Mouse (Mus musculus): ENCODE results near the gene Sh3gl1. TPM values are rescaled to one million over a fixed set of nuclear protein-coding genes. Genes with fewer than 3 reads are reported as not detected.
A peak's percentile ranks its signal among the peaks of the same experiment; 100 is the strongest.

Sh3gl1 gene
- total RNA-seq, 2 experiments from 2014 or later = 7.7 to 7.9 TPM

DNA sequence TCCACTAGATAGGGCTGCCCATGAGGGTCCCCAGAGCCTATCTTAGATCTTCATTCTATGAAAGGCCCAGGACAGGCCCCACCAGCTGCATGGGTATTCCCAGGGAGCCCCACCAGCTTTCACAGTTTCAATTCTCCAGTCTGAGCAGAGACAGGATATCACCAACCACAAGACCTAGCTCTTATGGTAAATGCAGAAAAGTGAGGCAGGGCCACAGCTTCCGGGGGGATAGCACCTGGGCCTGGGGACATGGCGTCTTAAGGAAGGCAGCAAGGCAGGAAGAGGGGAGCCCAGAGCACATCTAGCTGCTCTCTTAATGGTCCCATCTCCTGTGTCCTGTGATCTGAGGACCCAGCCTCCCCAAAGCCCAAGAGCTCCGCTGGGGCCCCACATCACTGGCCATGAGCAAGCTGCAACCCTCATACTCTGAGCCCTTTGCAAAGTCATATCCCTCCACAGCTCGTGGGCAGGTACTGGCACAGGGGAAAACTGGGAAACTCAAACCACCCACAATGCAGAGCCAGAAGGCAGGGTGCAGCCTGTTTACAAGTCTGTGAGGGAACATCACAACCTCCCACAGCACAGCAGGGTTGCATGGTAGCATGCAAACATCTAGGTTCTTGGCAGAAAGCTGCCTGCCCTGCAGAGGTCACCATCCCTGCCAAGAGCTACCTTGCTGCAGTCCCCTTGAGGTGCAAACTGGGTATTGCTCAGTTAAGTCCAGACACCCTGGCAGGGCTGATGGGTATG, 15.1 kb downstream of the Sh3gl1 start:
- DNase-seq (ENCODE audit: low spot score) = no peak

DNA sequence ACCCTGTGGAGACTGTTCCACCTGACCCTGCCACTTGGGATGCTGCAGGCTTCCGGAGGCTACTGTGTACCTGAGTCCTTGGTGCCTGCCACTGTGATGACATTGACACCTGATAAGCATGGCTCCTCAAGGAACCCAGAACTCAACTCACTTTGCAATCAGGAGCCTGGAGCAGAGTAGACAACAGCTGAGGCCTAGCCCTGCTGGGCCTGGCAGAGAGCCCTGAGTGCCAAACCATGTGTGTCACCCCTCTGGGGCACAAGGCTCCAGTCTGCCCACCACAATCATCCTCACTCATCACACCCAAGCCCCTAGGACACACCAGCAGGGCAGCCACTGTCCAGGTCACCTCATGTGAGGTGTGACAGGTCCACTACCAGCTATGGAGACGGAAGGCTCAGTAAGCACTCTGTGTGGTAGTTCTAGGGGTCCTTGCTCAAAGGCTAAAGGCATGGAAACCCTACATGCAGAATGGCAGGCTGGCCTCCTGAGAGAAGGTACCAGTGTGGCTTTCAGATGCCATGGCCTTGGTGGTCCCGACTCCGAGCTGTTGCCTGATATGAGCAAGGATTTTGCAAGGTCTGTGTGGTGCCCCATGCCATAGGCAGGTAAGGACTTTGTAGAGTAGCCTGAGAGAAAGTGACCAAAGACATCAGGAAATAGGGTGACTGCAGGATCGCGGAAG, 15.9 kb downstream of the Sh3gl1 start:
- DNase-seq (ENCODE audit: low spot score) = no peak

DNA sequence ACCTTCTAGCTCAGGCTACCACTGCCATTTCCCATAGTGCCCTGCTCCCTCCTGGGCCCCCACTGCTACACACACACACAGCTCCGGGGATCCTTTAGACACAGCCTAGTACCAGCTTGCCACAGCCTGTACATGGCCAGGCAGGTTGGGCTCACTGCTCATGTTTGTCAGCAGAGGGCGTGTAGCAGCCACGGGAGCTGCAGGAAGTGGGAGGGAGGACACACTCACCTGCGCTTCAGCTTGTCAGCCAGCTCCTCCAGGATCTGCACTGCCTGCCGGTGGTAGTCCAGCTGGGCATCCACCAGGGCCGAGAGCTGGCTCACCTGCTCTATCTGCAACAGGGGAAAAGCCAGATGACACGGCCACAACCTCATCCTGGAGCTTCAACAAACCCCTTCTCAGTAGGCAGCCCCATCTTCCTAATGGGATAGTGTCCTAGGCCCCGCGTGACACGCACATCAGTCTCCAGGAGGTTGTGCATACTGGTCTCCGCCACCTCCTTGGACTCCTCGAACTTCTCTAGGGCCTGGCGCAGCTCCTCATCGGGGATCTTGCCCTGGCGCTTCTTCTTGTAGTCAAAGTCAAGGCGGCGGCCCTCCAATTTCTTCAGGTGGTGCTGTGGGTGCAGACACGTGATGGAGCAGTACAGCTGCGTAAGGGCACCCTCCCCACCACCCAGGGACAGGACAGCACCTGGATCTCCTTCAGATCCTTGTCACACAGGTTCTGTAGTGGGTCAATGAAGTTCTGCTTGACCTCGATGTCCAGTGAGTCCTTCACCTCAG, 17.9 kb downstream of the Sh3gl1 start:
- no peak for DNase-seq (ENCODE audit: low spot score)

DNA sequence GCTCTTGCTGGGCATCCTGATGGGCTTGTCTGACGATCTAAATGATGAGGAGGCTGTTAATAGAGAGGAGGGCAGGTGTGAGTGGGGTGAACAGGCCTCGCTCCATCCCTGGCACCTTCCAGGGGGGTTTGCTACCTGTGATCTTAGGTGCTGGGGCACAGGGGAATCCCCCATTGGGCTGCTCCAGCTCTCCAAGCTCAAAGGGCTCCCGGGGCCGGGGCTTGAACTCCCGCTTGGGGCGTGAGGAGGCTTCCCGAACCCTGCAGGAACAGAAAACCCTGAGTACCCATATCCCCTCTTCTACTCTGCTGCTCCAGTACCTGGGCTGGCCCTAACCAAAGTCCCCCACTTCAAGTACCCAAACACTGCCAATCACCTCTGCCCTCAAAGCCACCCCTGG, 18.6 kb downstream of the Sh3gl1 start:
- no peak for DNase-seq (ENCODE audit: low spot score)

DNA sequence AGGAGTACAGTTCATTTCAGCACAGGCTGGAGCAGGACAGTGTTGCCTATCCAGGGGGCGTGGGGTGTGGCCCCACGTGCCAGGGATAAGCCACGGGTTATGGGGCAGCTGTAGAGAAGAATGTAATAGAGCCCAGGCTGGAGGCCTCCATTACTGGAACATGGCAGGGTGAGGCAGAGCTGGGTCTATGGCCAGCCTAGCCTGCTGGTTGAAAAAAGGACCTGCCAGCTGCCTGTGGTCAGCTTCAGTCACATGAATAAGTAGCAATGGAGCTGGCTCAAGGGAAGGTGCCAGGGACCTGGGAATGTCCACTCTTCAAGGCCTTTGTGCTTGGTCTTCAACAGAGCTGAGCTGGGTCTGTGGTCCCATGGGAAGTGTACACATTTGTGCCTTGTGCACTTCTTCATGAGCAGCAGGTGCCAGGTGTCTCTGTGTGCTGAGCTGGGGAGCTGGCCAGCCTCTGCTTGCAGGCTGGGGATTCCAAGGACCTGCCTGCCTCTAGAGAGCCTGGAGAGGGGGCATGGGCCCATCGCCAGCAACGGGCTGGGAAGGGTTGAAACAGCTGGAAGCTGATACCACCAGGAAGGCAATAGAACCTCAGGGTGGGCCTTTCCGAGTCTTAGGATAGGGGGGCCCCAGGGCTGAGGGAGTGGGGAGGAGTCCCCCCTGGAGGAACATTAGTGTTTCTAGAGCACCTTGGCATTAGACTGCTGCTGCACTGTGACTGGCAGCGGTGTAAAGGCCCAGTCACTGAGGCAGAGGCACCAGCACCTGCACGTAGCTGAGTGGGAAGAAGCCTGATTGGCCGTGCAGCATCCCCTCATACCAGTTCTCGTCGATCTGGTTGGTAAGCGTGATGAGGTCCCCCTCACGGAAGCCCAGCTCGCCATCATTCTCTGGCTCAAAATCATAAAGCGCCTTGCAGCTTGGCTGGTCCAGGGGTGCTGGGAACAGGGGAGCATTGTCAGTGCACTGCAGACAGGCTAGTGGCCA, 19.3 kb downstream of the Sh3gl1 start:
- DNase-seq (ENCODE audit: low spot score) = no peak

DNA sequence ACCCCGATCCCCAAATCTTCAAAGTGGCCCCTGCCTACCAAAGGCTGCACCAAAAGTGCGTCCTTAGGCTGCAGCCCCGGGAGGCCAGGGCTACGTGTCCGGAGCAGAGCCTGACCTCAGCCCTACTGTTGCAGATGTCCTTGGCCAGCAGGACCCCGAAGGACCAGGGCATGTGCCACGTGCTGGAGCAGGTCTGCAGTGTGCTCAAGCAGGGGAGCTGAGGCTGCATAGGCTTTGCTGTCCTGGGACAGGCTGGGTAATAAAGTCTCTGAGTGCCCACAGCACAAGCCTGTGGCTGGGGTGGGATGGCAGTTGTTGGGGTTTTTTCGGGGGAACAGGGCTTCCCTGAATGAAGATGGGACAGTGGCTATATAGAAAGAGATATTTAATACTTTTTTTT, 20.1 kb downstream of the Sh3gl1 start:
- no peak for DNase-seq (ENCODE audit: low spot score)

DNA sequence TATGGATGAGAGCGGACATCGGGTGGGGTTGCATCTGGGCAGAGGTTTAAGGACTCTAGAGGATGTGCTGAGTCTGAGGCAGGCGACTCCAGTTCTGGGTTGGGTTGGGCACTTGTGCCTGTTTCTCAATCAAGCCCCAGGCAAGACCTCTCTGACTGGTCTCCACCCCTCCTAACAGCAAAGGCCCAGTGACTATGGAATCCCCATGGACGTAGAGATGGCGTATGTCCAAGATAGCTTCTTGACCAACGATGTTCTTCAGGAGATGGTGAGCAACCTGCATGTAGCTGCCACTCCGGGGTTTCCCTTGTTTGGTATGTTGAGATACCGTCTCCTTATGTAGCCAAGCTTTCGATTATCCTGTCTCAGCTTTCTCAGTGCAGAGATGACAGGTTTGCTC, 21.1 kb downstream of the Sh3gl1 start:
- peak; percentile 10 for DNase-seq (ENCODE audit: low spot score)

DNA sequence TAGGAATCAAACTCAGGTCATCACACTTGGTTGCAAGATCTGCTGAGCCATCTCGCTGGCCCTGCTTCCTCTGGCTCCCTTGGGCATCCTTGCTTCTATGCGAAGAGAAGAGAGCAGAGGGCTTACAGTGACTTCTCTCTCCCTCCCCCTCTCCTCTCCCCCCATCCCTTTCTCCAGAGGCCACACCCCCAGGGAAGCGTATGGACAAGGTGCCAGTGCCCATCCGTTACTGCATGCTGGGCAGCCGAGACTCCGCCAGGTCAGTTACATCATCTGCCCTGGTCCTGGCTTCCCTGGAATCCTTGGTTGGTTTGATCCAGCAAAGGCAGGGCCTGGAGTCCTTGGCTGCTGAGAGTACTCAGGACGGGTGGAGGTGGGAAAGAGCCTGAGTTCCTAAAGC, 25.0 kb downstream of the Sh3gl1 start:
- no peak for DNase-seq (ENCODE audit: low spot score)

DNA sequence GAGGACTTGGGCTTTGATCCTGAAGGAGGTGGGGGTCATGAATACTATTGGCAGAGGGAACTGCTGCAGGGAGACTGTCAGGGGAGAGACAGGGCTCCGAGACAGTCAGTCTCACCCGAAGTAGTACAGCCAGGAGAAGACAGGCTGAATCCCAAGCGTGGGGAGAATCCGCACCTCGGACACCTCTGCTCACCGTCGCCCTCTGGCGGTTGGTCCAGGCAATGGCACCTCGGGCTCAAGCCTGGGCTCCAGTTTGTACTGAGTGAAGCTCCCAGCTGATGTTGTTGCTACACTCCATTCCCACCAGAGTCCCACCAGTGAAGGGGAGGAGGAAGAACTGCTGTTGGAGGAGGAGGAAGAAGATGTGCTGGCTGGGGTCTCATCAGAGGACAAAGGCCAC, 25.8 kb downstream of the Sh3gl1 start:
- DNase-seq (ENCODE audit: low spot score) = peak; percentile 79

DNA sequence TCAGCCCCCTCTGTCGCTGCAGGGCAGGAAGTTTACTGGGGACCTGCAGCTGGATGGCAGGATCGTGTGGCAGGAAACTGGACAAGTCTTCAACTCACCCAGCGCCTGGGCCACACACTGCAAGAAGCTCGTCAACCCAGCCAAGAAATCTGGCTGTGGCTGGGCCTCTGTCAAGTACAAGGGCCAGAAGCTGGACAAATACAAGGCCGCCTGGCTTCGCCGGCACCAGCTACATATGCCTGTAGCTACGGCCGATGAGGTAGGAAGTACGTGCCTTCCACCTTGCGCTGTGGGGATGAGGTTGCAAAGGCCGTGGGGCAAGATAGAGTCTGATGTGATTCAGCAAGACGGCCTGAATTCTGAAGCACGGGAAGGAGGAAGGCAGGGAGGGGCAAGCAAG, 26.2 kb downstream of the Sh3gl1 start:
- DNase-seq (ENCODE audit: low spot score) = no peak

DNA sequence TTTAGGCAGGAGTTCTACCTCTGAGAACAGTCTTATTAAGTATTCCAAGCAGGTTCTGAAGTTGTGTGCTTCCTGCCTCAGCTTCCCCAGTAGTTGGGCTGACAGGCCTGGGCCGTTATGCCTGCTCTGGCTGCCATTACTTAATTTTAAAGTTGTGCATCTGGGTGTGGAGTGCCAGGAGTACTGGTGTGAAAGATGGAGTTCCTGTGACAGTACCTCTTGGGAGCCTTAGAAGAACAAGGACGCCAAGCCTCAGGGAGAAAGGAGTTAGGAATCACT, 26.5 kb downstream of the Sh3gl1 start:
- DNase-seq (ENCODE audit: low spot score) = no peak

DNA sequence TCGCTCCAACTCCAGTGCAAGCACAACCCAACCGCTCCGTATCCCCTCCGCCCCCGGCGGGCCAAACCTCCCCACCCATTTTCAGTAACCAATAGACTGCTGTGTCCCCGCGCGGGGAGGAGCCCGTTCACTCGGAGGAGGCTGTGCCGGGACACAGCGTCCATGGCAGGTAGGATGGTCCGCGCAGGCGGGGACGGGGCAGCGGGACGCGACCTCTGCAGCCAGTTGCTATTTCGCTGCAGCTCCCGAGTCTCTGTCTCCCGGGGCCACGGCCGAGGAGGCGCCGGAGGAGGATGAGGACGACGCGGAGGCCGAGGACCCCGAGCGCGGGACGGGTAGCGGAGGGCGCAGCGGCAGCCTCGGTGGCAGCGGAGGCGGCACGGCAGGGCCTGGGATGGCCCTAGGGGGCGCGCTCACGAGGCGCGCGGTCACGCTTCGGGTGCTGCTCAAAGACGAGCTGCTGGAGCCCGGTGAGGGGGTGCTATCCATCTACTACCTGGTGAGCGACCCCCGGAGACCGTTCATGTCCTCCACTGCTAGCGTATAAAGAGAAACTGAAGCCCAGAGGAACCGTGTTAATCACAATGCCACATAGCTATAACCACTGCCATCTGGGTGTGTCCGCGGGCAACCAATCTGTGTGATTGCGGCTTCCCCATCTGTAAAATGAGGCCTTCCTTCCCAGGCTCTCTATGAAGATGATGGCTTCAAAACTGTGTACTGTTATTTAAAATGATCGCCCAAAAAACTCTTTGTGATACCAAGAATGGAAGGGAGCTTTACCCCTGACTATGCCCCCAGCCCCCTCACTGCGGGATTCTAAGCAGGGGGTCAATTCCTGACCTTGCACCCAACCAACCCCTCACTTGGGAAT, 27.1 kb downstream of the Sh3gl1 start:
- peak; percentile 90 for DNase-seq (ENCODE audit: low spot score)

DNA sequence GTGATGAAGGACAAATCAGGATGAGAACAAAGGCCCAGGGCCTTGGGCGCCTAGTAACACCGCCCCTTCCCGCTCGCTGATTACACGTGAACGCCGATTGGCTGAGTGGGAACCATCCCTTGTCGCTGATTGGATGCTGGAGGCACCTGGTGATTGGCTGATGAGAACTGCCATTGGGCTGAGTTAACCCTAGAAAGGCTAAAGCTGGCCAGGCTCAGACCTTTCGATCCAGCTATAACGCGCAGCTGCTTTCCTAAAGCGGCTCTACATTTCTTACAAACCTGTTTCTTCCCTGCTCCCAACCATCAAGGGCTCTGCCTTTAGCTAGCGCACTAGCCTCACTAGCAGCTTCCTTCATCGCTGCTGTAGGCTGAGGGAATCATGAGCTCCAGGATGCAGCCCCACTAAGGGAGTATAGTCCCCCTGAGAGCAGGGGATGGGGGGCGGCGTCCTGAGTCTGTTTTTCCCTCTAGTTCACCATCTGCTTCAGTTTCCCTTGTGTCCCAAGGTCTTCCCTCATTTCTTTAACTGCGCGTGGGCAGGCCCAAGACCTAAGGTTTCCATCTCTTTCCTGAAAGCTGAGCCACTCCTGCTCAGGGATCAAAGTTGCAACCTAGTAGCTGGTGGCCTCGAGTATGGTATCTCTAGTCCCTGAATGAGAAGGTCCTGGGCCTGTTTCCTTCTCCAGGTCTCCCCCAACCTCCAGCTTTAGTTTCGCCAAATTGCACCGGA, 27.9 kb downstream of the Sh3gl1 start:
- DNase-seq (ENCODE audit: low spot score) = peak; percentile 94

DNA sequence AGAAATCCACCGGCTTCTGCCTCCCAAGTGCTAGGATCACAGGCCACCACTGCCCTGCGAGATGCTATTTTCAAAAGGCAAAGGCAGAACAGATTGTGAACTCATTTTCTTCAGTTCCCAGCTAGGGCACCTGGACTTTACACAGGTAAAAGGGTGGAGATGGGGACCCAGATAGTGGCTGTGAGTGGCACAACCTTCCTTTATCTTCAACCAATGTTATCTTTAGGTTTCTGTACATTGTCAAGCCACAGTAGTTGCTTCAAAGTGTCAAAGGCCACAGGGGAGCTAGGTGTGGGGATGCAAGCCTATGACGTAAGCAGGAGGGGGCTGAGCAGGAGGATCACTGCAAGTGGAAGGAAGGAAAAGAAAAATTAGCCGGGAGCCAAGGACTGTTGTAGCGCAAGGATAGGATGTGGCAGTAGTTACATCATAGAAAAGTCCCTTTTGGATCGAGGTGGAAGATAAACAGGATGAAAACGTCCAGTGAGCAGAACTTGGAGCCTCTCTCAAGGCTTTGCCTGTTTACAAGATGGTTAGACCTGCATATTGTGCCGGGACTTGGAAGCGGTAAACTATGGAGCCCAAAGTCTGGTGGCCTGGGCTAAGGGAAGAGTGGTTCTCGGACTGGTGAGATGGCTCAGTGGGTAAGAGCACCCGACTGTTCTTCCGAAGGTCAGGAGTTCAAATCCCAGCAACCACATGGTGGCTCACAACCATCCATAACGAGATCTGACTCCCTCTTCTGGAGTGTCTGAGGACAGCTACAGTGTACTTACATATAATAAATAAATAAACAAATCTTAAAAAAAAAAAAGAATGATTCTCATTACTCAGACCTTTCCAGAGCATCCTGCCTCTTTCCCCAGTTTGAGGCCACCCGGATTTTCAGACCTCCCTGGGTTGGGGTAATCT, 28.7 kb downstream of the Sh3gl1 start:
- no peak for DNase-seq (ENCODE audit: low spot score)

DNA sequence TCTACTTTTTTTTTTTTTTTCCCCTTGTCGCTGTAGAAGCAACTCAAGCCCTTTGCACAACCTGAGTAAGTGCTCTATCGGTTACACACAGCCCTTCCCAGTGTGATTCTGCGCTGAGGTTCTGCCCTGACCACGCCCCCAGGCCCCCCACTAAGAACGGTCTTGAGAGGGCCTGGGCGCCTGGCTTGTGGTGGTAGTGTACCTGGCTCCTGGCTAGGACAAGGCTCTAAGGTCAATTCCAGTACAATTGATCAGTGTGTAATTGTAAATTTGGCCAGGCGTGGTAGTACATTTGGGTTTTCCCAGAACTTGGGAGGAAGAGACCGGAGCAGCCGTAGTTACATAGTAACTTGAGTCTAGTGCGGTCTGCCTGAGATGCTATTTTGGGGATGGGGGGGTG, 29.5 kb downstream of the Sh3gl1 start:
- no peak for DNase-seq (ENCODE audit: low spot score)

DNA sequence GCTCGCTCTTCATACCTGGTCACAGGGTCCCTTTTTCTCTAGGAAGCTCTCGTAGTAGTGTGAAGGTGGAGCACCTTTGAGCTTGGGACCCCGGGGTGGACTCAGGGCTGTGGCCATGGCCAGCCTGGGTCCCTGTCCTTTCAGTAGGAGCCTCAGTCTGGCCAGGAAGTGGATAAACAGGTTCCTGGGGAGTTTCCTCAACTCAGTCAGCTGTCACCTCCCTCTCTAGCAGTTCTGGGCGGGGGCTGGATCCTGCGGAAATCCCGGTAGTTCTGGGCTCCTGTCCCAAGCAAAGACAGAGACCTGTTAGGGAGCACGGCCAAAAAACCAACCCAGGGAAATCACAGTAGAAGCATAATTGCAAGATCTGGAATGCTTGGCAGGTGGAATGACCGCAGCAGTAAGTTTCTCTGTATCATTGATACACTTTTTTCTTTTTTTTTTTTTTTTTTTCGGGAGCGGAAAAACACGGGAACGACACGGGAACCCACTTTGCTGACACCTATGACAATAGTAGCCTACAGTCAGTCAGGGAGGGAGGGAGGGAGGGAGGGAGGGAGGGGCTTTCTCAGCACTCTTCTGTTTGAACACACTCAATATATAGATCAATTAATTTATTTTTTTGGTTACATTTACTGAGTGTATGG, 30.9 kb downstream of the Sh3gl1 start, which contains the start of the genes Stap2 and Mpnd:
Gene Stap2 (minus strand): TSS at position 170 of the 647 bp plus-strand sequence.
Gene Mpnd (plus strand): TSS at position 297 of the 647 bp plus-strand sequence.
- DNase-seq (ENCODE audit: low spot score) = no peak

DNA sequence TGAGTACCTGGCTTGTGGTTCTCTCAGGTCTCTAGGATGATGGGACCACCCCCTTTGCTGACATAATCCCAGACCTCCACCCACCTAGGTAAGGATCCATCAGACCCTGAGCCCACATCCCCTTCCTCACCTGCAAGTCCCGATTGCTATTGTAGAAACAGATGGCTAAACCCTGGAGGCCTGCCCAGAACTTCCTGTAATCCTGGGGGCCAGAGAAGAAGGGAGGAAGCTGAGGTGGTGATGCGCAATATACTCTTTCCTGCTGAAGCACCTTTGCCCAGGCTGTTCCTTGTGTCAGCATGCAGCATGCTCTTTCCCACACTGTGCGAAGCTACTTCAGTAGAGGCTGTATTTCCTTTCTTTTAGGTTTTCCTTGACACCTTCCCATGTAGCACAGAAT, 33.4 kb downstream of the Sh3gl1 start:
- no peak for DNase-seq (ENCODE audit: low spot score)
